Mouse (Mus musculus): Measurements from ENCODE around the gene Chid1.

GRCm38 (mm10) chr7:141549432-141550061 is 9.9 kb upstream of the Chid1 start:
- TF ChIP-seq POLR2A (IDR thresholded peaks at IDR 0.05; ENCODE audit: insufficient read depth, low read depth, low read length) (no peak), CTCF (IDR thresholded peaks at IDR 0.05; ENCODE audit: insufficient read depth, low read depth, low read length) (no peak)
